Mouse (Mus musculus) CH12.LX (cell line): ENCODE measurements around the gene Ttc13.

ENCODE experiments used
- CTCF ChIP-seq, 2 experiments: IDR thresholded peaks in 1 of 2; conservative IDR thresholded peaks in 1 of 2; 2 replicates each; pipeline ENCODE4 v1.5.1; 2011 to 2012; ENCODE audit warnings: low read depth in 2 of 2, low read length in 2 of 2, improper control_type of control experiment in 1 of 2, inconsistent platforms in 1 of 2, mild to moderate bottlenecking in 1 of 2, moderate library complexity in 1 of 2
- EP300 ChIP-seq: IDR thresholded peaks from 2 replicates; pipeline ENCODE4 v1.6.1; 2011; ENCODE audit warnings: low read length, improper control_type of control experiment
- HCFC1 ChIP-seq: IDR thresholded peaks from 2 replicates; pipeline ENCODE4 v1.6.1; 2012; ENCODE audit warnings: low read depth, mild to moderate bottlenecking, inconsistent platforms, low read length, improper control_type of control experiment
- MAFK ChIP-seq: IDR thresholded peaks from 2 replicates; pipeline ENCODE4 v1.6.1; 2011; ENCODE audit warnings: low read length, improper control_type of control experiment; ENCODE audit not compliant: insufficient replicate concordance
- MAX ChIP-seq: IDR thresholded peaks from 2 replicates; pipeline ENCODE4 v1.6.1; 2011; ENCODE audit warnings: low read length, improper control_type of control experiment
- MAZ ChIP-seq: IDR thresholded peaks from 2 replicates; pipeline ENCODE4 v1.6.1; 2012; ENCODE audit warnings: low read depth, mild to moderate bottlenecking, inconsistent platforms, low read length, improper control_type of control experiment, moderate library complexity
- MEF2A ChIP-seq: IDR thresholded peaks from 2 replicates; pipeline ENCODE4 v1.6.1; 2014; ENCODE audit warnings: low read depth, mild to moderate bottlenecking, inconsistent platforms, low read length, improper control_type of control experiment, borderline replicate concordance
- NELFE ChIP-seq: IDR thresholded peaks from 2 replicates; pipeline ENCODE4 v1.6.1; 2011; ENCODE audit warnings: low read depth, low read length, improper control_type of control experiment
- PAX5 ChIP-seq: IDR thresholded peaks from 2 replicates; pipeline ENCODE4 v1.6.1; 2012; ENCODE audit warnings: low read length, inconsistent platforms, mixed read lengths
- POLR2AphosphoS2 ChIP-seq: IDR thresholded peaks from 2 replicates; pipeline ENCODE4 v1.6.1; 2011; ENCODE audit warnings: low read depth, low read length, improper control_type of control experiment
- SIN3A ChIP-seq: IDR thresholded peaks from 2 replicates; pipeline ENCODE4 v1.6.1; 2012; ENCODE audit warnings: low read length, improper control_type of control experiment, inconsistent platforms
- USF1 ChIP-seq: IDR thresholded peaks from 2 replicates; pipeline ENCODE4 v1.6.1; 2014; ENCODE audit warnings: low read depth, mild to moderate bottlenecking, inconsistent platforms, low read length, improper control_type of control experiment
- ZNF384 ChIP-seq: IDR thresholded peaks from 2 replicates; pipeline ENCODE4 v1.6.1; 2012; ENCODE audit warnings: low read depth, low read length, improper control_type of control experiment, inconsistent platforms

DNA sequence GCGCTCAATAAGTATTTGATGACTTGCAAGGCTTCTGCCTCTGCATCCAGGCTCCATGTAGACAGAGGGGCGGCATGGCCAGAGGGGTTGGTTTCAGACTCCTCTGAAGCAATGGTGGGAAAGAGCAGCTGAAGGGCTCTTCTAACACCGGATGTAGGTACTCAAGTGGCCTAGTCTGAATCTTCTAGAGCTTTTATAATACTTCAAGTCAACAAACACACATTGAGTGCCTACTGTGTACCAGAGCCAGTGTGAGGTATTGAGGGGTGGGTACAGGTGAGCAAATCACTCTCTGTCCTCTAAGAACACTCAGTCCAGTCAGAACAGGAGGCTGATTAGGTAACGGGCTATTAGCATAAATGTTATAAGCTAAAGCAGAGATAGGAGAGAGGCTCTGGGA lies 30.1 kb downstream of the Ttc13 start:
- no peak for TF ChIP-seq MEF2A
- TF ChIP-seq HCFC1 = no peak
- TF ChIP-seq MAFK = no peak
- no peak for TF ChIP-seq POLR2AphosphoS2
- TF ChIP-seq MAZ = no peak
- no peak for TF ChIP-seq NELFE
- TF ChIP-seq PAX5 = no peak
- TF ChIP-seq SIN3A = no peak
- TF ChIP-seq CTCF (conservative IDR thresholded peaks at IDR 0.05 in 1 of 2, IDR thresholded peaks at IDR 0.05 in 1 of 2; ENCODE audit: low read depth in 2 of 2, low read length in 2 of 2) = no peak
- TF ChIP-seq EP300 = no peak
- TF ChIP-seq ZNF384 = no peak
- no peak for TF ChIP-seq USF1
- TF ChIP-seq MAX = no peak
